Mouse (Mus musculus): Measurements from ENCODE around the gene Arhgap18.

Arhgap18 gene

GRCm38 (mm10) chr10:26752929-26753567 lies at the start of gene Arhgap18:
TSS of gene Arhgap18 (plus strand) at chr10:26753421.
- no peak for DNase-seq

GRCm38 (mm10) chr10:26710458-26711011 lies 42.7 kb upstream of the Arhgap18 start:
- DNase-seq, result no peak

- peak; percentile 25 for DNase-seq
These were observed 42.2 kb upstream of the Arhgap18 start for GRCm38 (mm10) chr10:26711068-26711467.

GRCm38 (mm10) chr10:26713986-26714385 lies 39.2 kb upstream of the Arhgap18 start:
- no peak for DNase-seq

GRCm38 (mm10) chr10:26724704-26725103 lies 28.5 kb upstream of the Arhgap18 start:
- DNase-seq, result no peak

- DNase-seq, result no peak
These were observed 28.0 kb upstream of the Arhgap18 start for GRCm38 (mm10) chr10:26725255-26725654.

GRCm38 (mm10) chr10:26750827-26751226 lies 2.4 kb upstream of the Arhgap18 start:
- DNase-seq, result no peak

GRCm38 (mm10) chr10:26752064-26752928 lies 925 bp upstream of the Arhgap18 start:
- DNase-seq, result peak; percentile 28

GRCm38 (mm10) chr10:26754006-26754405 lies 785 bp downstream of the Arhgap18 start:
- DNase-seq, result no peak

- DNase-seq, result no peak
These were observed 4.0 kb downstream of the Arhgap18 start for GRCm38 (mm10) chr10:26757231-26757630.

GRCm38 (mm10) chr10:26759469-26759868 lies 6.2 kb downstream of the Arhgap18 start:
- DNase-seq, result no peak

GRCm38 (mm10) chr10:26761103-26761502 lies 7.9 kb downstream of the Arhgap18 start:
- no peak for DNase-seq

- no peak for DNase-seq
These were observed 9.0 kb downstream of the Arhgap18 start for GRCm38 (mm10) chr10:26761991-26762903.

- no peak for DNase-seq
These were observed 14.0 kb downstream of the Arhgap18 start for GRCm38 (mm10) chr10:26767196-26767595.

GRCm38 (mm10) chr10:26768943-26769342 lies 15.7 kb downstream of the Arhgap18 start:
- DNase-seq, result no peak

GRCm38 (mm10) chr10:26770035-26770434 lies 16.8 kb downstream of the Arhgap18 start:
- no peak for DNase-seq

GRCm38 (mm10) chr10:26771938-26772623 lies 18.9 kb downstream of the Arhgap18 start:
- DNase-seq, result peak; percentile 13

GRCm38 (mm10) chr10:26772624-26773540 lies 19.7 kb downstream of the Arhgap18 start:
- DNase-seq, result peak; percentile 37

- DNase-seq, result no peak
These were observed 20.3 kb downstream of the Arhgap18 start for GRCm38 (mm10) chr10:26773541-26773940.

GRCm38 (mm10) chr10:26774266-26774665 lies 21.0 kb downstream of the Arhgap18 start:
- no peak for DNase-seq

GRCm38 (mm10) chr10:26776443-26776842 lies 23.2 kb downstream of the Arhgap18 start:
- DNase-seq, result no peak

Data from cerebellum, adult 9-10 months (tissue).